Mouse (Mus musculus): ENCODE results near the gene Eef1a1.

GRCm38 (mm10) chr9:78432471-78432870 is 56.5 kb downstream of the Eef1a1 start:
- TF ChIP-seq CTCF (IDR thresholded peaks at IDR 0.05; ENCODE audit: insufficient read depth, low read length) (no peak), POLR2A (IDR thresholded peaks at IDR 0.05; ENCODE audit: borderline replicate concordance, extremely low read depth, low read depth, low read length) (no peak)

Data from lung, adult 2 months (tissue).